Mouse (Mus musculus) myocyte (in vitro differentiated cells): ENCODE results near the gene Inpp5d. TPM values are rescaled to one million over a fixed set of nuclear protein-coding genes. Genes with fewer than 3 reads are reported as not detected.

Experiments
- H3K27me3 ChIP-seq: one replicate; pipeline ENCODE4 v1.6.1; 2011; ENCODE audit not compliant: control insufficient read depth, insufficient read depth, insufficient read length
- H3K36me3 ChIP-seq: one replicate; pipeline ENCODE4 v1.6.1; 2011; ENCODE audit not compliant: control insufficient read depth, insufficient read depth
- H3K4me2 ChIP-seq: one replicate; pipeline ENCODE4 v1.6.1; 2011; ENCODE audit warnings: low read depth, control low read depth
- H3K4me3 ChIP-seq: one replicate; pipeline ENCODE4 v1.5.1; 2011; ENCODE audit warnings: mild to moderate bottlenecking, control low read depth, moderate library complexity
- H3K79me2 ChIP-seq: one replicate; pipeline ENCODE4 v1.6.1; 2011; ENCODE audit not compliant: control insufficient read depth, insufficient read depth
- H3ac ChIP-seq: one replicate; pipeline ENCODE4 v1.6.1; 2011; ENCODE audit not compliant: control insufficient read depth, insufficient read length
- CEBPB ChIP-seq: IDR thresholded peaks from 2 replicates; pipeline ENCODE4 v1.6.1; 2011; ENCODE audit warnings: mild to moderate bottlenecking, moderate library complexity; ENCODE audit not compliant: poor library complexity, insufficient read depth, severe bottlenecking
- E2F4 ChIP-seq: IDR thresholded peaks from one replicate; pipeline ENCODE4 v1.6.1; 2011; ENCODE audit warnings: mild to moderate bottlenecking, control low read depth, moderate library complexity; ENCODE audit not compliant: insufficient read depth
- MAX ChIP-seq: IDR thresholded peaks from one replicate; pipeline ENCODE4 v1.6.1; 2011; ENCODE audit warnings: low read depth, mild to moderate bottlenecking, control low read depth
- MYOD1 ChIP-seq, 3 experiments: IDR thresholded peaks; one replicate each; pipeline ENCODE4 v1.6.1; 2011; ENCODE audit warnings: control low read depth in 2 of 3, low read depth in 2 of 3, mild to moderate bottlenecking in 2 of 3, moderate library complexity in 1 of 3; ENCODE audit not compliant: insufficient read length in 2 of 3, control insufficient read depth in 1 of 3
- MYOG ChIP-seq, 3 experiments: IDR thresholded peaks; one replicate each; pipeline ENCODE4 v1.6.1; 2011; ENCODE audit warnings: control low read depth in 2 of 3, low read depth in 2 of 3, mild to moderate bottlenecking in 2 of 3; ENCODE audit not compliant: insufficient read length in 2 of 3, control insufficient read depth in 1 of 3, insufficient read depth in 1 of 3
- POLR2A ChIP-seq: IDR thresholded peaks from one replicate; pipeline ENCODE4 v1.6.1; 2011; ENCODE audit warnings: low read depth, mild to moderate bottlenecking, control low read depth, moderate library complexity; ENCODE audit not compliant: insufficient read length
- POLR2AphosphoS2 ChIP-seq: IDR thresholded peaks from one replicate; pipeline ENCODE4 v1.6.1; 2011; ENCODE audit warnings: low read depth, control low read depth; ENCODE audit not compliant: insufficient read length
- REST ChIP-seq: IDR thresholded peaks from one replicate; pipeline ENCODE4 v1.6.1; 2011; ENCODE audit warnings: mild to moderate bottlenecking, control low read depth, moderate library complexity; ENCODE audit not compliant: insufficient read depth, insufficient read length
- SRF ChIP-seq: IDR thresholded peaks from one replicate; pipeline ENCODE4 v1.6.1; 2011; ENCODE audit warnings: low read depth; ENCODE audit not compliant: control insufficient read depth, insufficient read length
- TCF12 ChIP-seq: IDR thresholded peaks from one replicate; pipeline ENCODE4 v1.6.1; 2011; ENCODE audit warnings: mild to moderate bottlenecking, control low read depth; ENCODE audit not compliant: poor library complexity, insufficient read depth, severe bottlenecking
- TCF3 ChIP-seq: IDR thresholded peaks from one replicate; pipeline ENCODE4 v1.6.1; 2011; ENCODE audit warnings: low read depth, control low read depth; ENCODE audit not compliant: insufficient read length
- USF1 ChIP-seq: IDR thresholded peaks from one replicate; pipeline ENCODE4 v1.6.1; 2011; ENCODE audit warnings: low read depth, mild to moderate bottlenecking, control low read depth, moderate library complexity
- polyA plus RNA-seq: library from polyadenylated mRNA; unstranded; fragments of >200 nt; fragmentation: generic; extraction: Trizol; gene quantifications from one replicate; pipeline ENCODE4 v1.2.1, GENCODE M21; 2012; ENCODE audit warnings: missing spikeins

Inpp5d gene
- polyA plus RNA-seq, 1 experiment = 0.13 TPM

GRCm38 (mm10) chr1:87594671-87595070, 25.4 kb upstream of the Inpp5d start:
- H3K79me2 ChIP-seq = no peaks in the 10 kb centered on the region
- no peak for TF ChIP-seq POLR2AphosphoS2
- TF ChIP-seq REST = no peak
- no peak for TF ChIP-seq SRF
- TF ChIP-seq E2F4 = no peak
- TF ChIP-seq MAX = no peak
- peak overlapping the region; percentile 31 for H3K4me2 ChIP-seq
- no peaks in the 10 kb centered on the region for H3K36me3 ChIP-seq
- H3K27me3 ChIP-seq = no peaks in the 10 kb centered on the region
- no peak overlapping the region for H3K4me3 ChIP-seq
- H3ac ChIP-seq = no peak overlapping the region

DNA sequence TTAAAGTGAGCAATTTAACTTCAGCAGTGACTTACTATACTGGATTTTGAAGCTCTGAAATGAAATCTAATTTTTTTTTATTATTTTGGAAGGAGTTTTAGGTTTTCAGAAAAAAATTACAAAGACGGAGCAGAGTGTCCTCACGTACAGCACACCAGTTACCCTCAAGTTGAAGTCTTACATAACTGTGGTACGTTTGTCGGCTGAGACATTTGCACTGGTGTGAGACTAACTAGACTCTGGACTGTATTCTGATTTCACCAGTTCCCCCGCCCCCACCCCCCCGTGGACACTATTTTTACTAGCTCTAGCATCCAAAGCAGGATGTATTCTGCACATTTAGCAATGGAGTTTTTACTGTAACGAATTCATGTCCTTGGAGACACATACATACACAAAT, 19.6 kb upstream of the Inpp5d start:
- H3K79me2 ChIP-seq = no peaks in the 10 kb centered on the region
- no peak overlapping the region for H3ac ChIP-seq
- no peak for TF ChIP-seq MAX
- TF ChIP-seq SRF = no peak
- no peak for TF ChIP-seq TCF12
- no peak for TF ChIP-seq TCF3
- no peak for TF ChIP-seq USF1
- TF ChIP-seq POLR2A = no peak
- no peak for TF ChIP-seq CEBPB
- no peak for TF ChIP-seq MYOG (IDR thresholded peaks at IDR 0.05; ENCODE audit: control insufficient read depth in 1 of 3, insufficient read depth in 1 of 3, insufficient read length in 2 of 3, low read depth in 2 of 3)
- no peak for TF ChIP-seq POLR2AphosphoS2
- no peak for TF ChIP-seq REST
- no peak for TF ChIP-seq E2F4
- TF ChIP-seq MYOD1 (IDR thresholded peaks at IDR 0.05; ENCODE audit: control insufficient read depth in 1 of 3, insufficient read length in 2 of 3, low read depth in 2 of 3) = no peak
- no peaks in the 10 kb centered on the region for H3K27me3 ChIP-seq
- H3K36me3 ChIP-seq = no peaks in the 10 kb centered on the region
- H3K4me3 ChIP-seq = no peak overlapping the region
- no peak overlapping the region for H3K4me2 ChIP-seq

GRCm38 (mm10) chr1:87601801-87602200, 18.3 kb upstream of the Inpp5d start:
- TF ChIP-seq POLR2A (no peak), MYOG (IDR thresholded peaks at IDR 0.05; ENCODE audit: control insufficient read depth in 1 of 3, insufficient read depth in 1 of 3, insufficient read length in 2 of 3, low read depth in 2 of 3) (no peak), TCF12 (no peak), MYOD1 (IDR thresholded peaks at IDR 0.05; ENCODE audit: control insufficient read depth in 1 of 3, insufficient read length in 2 of 3, low read depth in 2 of 3) (no peak), REST (no peak), MAX (no peak), TCF3 (no peak), CEBPB (no peak)
- no peaks in the 10 kb centered on the region for H3K27me3 ChIP-seq
- no peak overlapping the region for H3K4me2 ChIP-seq
- no peak overlapping the region for H3ac ChIP-seq
- H3K36me3 ChIP-seq = no peaks in the 10 kb centered on the region
- no peaks in the 10 kb centered on the region for H3K79me2 ChIP-seq
- no peak overlapping the region for H3K4me3 ChIP-seq

DNA sequence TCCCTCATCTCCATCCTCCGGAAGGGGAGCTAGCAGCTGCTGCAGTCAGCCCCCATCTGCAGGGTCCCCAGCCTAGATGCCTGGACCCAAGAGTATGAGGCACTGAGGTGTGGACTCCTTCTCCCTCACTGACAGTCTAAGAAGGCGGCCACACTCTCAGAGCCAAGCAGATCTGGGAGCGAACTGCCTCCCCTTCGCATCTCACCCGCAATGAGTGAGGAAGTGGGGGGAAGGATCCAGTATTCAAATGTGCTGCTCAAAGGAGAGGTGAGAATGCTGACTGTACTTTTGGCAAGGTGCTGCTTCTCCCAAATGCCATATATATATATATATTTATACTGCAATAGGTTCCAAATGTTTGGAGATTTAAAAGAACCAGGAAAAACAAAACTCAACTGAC, 16.7 kb upstream of the Inpp5d start:
- TF ChIP-seq POLR2A (no peak), MYOD1 (IDR thresholded peaks at IDR 0.05; ENCODE audit: control insufficient read depth in 1 of 3, insufficient read length in 2 of 3, low read depth in 2 of 3) (no peak), CEBPB (no peak), MAX (no peak), REST (no peak), USF1 (no peak), TCF12 (no peak), SRF (no peak), E2F4 (no peak), MYOG (IDR thresholded peaks at IDR 0.05; ENCODE audit: control insufficient read depth in 1 of 3, insufficient read depth in 1 of 3, insufficient read length in 2 of 3, low read depth in 2 of 3) (no peak), POLR2AphosphoS2 (no peak), TCF3 (no peak)
- no peaks in the 10 kb centered on the region for H3K27me3 ChIP-seq
- no peaks in the 10 kb centered on the region for H3K79me2 ChIP-seq
- no peaks in the 10 kb centered on the region for H3K36me3 ChIP-seq
- H3K4me2 ChIP-seq = no peak overlapping the region
- no peak overlapping the region for H3K4me3 ChIP-seq
- no peak overlapping the region for H3ac ChIP-seq

- H3K79me2 ChIP-seq = no peaks in the 10 kb centered on the region
- H3K4me3 ChIP-seq = no peak overlapping the region
- H3K36me3 ChIP-seq = no peaks in the 10 kb centered on the region
- no peak overlapping the region for H3K4me2 ChIP-seq
- no peaks in the 10 kb centered on the region for H3K27me3 ChIP-seq
- TF ChIP-seq USF1 (no peak), TCF3 (no peak), TCF12 (no peak), MYOD1 (IDR thresholded peaks at IDR 0.05; ENCODE audit: control insufficient read depth in 1 of 3, insufficient read length in 2 of 3, low read depth in 2 of 3) (no peak), REST (no peak)
- no peak overlapping the region for H3ac ChIP-seq
Observed at GRCm38 (mm10) chr1:87605296-87605695, 14.8 kb upstream of the Inpp5d start.
